Mouse (Mus musculus): ENCODE measurements around the gene Hist1h3h.
"Not testable (repeated sequence)": the region's sequence is repeated elsewhere in the genome, so short reads cannot be mapped to it uniquely, and the experiment has no call there.

DNA sequence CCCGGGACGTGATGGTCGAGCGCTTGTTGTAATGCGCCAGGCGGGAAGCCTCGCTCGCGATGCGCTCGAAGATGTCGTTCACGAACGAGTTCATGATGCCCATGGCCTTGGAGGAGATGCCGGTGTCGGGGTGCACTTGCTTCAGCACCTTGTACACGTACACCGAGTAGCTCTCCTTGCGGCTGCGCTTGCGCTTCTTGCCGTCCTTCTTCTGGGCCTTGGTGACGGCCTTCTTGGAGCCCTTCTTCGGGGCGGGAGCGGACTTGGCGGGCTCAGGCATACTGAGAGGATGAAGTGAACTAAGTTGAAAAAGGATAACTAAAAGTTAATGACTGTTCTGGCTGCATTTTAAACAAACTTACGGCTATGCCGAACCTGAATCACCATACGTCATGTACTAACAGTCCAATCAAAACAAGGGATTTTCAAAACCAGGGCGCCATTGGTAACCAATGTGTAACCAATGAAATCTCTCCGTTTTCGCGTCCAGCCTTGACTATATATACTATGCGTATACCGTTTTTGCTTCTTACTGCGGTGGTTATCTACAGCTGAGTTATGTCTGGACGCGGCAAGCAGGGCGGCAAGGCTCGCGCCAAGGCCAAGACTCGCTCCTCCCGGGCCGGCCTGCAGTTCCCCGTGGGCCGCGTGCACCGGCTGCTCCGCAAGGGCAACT, 1.5 kb upstream of the Hist1h3h start, which contains the start of the genes Hist1h2bl and Hist1h2ai:
- TF ChIP-seq CTCF (IDR thresholded peaks at IDR 0.05; ENCODE audit: extremely low read depth, insufficient read length, insufficient replicate concordance, low read depth, low read length), result not testable (repeated sequence)
- TF ChIP-seq POLR2A (IDR thresholded peaks at IDR 0.05; ENCODE audit: low read depth, low read length), result peak; percentile 19; the same call in 1 of the 2 replicates
